In the genomic region with DNA sequence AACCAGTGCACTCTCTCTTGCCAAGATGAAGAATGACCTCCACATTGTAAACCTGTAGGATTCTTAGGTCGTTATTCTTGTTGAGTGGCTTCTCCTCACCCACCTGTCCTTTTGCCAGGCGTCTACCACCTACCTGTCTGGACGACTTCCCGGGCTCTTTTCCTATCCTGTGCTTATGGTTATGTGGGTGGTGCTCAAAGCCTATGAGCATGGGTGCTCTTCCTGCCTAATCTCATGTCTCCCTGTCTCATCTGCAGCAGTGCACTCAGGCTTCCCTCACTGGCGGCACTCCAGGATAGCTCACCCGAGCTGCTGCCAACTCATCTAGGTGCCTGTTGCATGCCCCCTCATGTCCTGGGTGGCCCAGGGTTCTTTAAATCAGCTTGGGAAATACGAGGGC, we compare ENCODE assay signal across 34 mouse cellular contexts. TPM values are rescaled to one million over a fixed set of nuclear protein-coding genes. Genes with fewer than 3 reads are reported as not detected.
DNase-seq lines count a peak whose midpoint lies in the region; ATAC-seq and TF ChIP-seq lines count a peak whose summit lies in the region.
"Had no signal": no experiment of that assay in that cellular context is flagged by ENCODE, and none has a peak within 500 bp of the region (broad histone marks: within the 10 kb centered on the region; RNA-seq: fewer than 3 reads in every experiment).

No protein-coding gene starts in this region.

- peak; percentile 18 for ATAC-seq in frontal cortex, adult (ENCODE audit: low TSS enrichment)
- ATAC-seq in activated CD4-positive, CD25-positive, alpha-beta regulatory T cell, adult 4 months, result no peak
- ATAC-seq: forebrain, embryonic 13.5 days; forebrain, embryonic 16.5 days; hindbrain, postnatal 0 days; inflammation-experienced regulatory T-cells, adult 6 months; intestine, embryonic 16.5 days had no signal

- peak overlapping the region; percentile 36; the same call in 1 of the 2 replicates for H3K27ac ChIP-seq in layer of hippocampus, adult 2 months
- H3K27ac ChIP-seq: embryonic facial prominence, embryonic 10.5 days; embryonic facial prominence, embryonic 13.5 days; forebrain, embryonic 10.5 days; forebrain, embryonic 13.5 days; heart, embryonic 15.5 days; hindbrain, embryonic 14.5 days; hindbrain, postnatal 0 days had no signal

- DNase-seq in frontal cortex, postnatal 10 days (ENCODE audit: low spot score in 2 of 2), result no peak
- DNase-seq in layer of hippocampus, adult 2 months (ENCODE audit: low spot score in 2 of 2), result no peak
- DNase-seq in layer of hippocampus, postnatal 36 days, result no peak
- DNase-seq in fat pad, adult 2 months (ENCODE audit: extremely low read depth, low read depth, low spot score), result peak; percentile 98
- no peak for DNase-seq in Muller cell, postnatal 12 days (ENCODE audit: inconsistent ontology term)
- DNase-seq: adrenal gland, adult 8-10 months; adrenal gland, postnatal 25 days; B cell, adult 2 months; cerebellum, adult 18-20 months; cerebellum, adult 9-10 months; cerebellum, postnatal 36 days; embryo, embryonic 11 days; gastrocnemius, postnatal 25 days; heart, adult 18-20 months; heart, postnatal 10 days; heart, postnatal 36 days had no signal

- no peak for TF ChIP-seq CTCF in layer of hippocampus, adult 2 months (conservative IDR thresholded peaks at IDR 0.05)

- H3K4me3 ChIP-seq in layer of hippocampus, adult 2 months, result no peak overlapping the region
- H3K4me3 ChIP-seq: embryonic facial prominence, embryonic 10.5 days; embryonic facial prominence, embryonic 13.5 days; erythroblast, embryonic 14.5 days; forebrain, embryonic 10.5 days; forebrain, embryonic 13.5 days; heart, embryonic 12.5 days; heart, embryonic 15.5 days had no signal

RNA-seq across cellular contexts. Expression of a gene that starts 15.6 kb away (rescaled TPM):
- 10 to 100 TPM; 54.3 to 58.7 TPM for total RNA-seq in layer of hippocampus, adult 2 months (2021)
- 10 to 100 TPM; 58.7 to 63.4 TPM for total RNA-seq in layer of hippocampus, postnatal 36 days (2021)
- polyA plus RNA-seq in activated CD4-positive, CD25-positive, alpha-beta regulatory T cell, adult 4 months (2017; shearing (Covaris generic)), result 10 to 100 TPM; 23.0 to 29.5 TPM

RNA-seq across cellular contexts. Expression of a gene that starts 24.1 kb away (rescaled TPM):
- total RNA-seq in layer of hippocampus, adult 2 months (2021), result under 1 TPM; 0.39 to 0.54 TPM
- 1 to 10 TPM in 1 of 2 experiments, under 1 TPM in 1; 0.37 to 1.1 TPM for total RNA-seq in layer of hippocampus, postnatal 36 days (2021)
- polyA plus RNA-seq in activated CD4-positive, CD25-positive, alpha-beta regulatory T cell, adult 4 months (2017; shearing (Covaris generic)), result not detected
- total RNA-seq: adrenal gland, adult 8-10 months; adrenal gland, postnatal 25 days; CH12.LX; gastrocnemius, adult 8-10 months; gastrocnemius, postnatal 25 days; heart, adult 18-20 months; heart, postnatal 10 days; heart, postnatal 36 days; hindbrain, postnatal 0 days had no signal
- polyA plus RNA-seq: embryonic facial prominence, embryonic 10.5 days; embryonic facial prominence, embryonic 13.5 days; erythroblast, embryonic 14.5 days; forebrain, embryonic 13.5 days; forebrain, embryonic 16.5 days; G1E; heart, embryonic 12.5 days; heart, embryonic 15.5 days; hindbrain, embryonic 11.5 days; inflammation-experienced regulatory T-cells, adult 6 months; intestine, embryonic 16.5 days had no signal

RNA-seq across cellular contexts. Expression of a gene that starts 27.6 kb away (rescaled TPM):
- total RNA-seq in layer of hippocampus, adult 2 months (2021), result 100 to 1,000 TPM; 167 to 169 TPM
- total RNA-seq in layer of hippocampus, postnatal 36 days (2021), result 100 to 1,000 TPM; 156 to 169 TPM
- 10 to 100 TPM; 52.0 to 60.0 TPM for polyA plus RNA-seq in activated CD4-positive, CD25-positive, alpha-beta regulatory T cell, adult 4 months (2017; shearing (Covaris generic))

RNA-seq across cellular contexts. Expression of a gene that starts 42.4 kb away (rescaled TPM):
- 100 to 1,000 TPM in 1 of 2 experiments, 10 to 100 TPM in 1; 96.8 to 102 TPM for total RNA-seq in layer of hippocampus, adult 2 months (2021)
- total RNA-seq in layer of hippocampus, postnatal 36 days (2021), result 100 to 1,000 TPM; 106 to 112 TPM
- 100 to 1,000 TPM; 217 to 220 TPM for polyA plus RNA-seq in activated CD4-positive, CD25-positive, alpha-beta regulatory T cell, adult 4 months (2017; shearing (Covaris generic))
